Mouse (Mus musculus) lung, embryonic 16.5 days (tissue): Measurements from ENCODE around the gene Olfr137. TPM values are rescaled to one million over a fixed set of nuclear protein-coding genes. Genes with fewer than 3 reads are reported as not detected.

Source experiments
- ATAC-seq: fragments of 200-750 bp; cut with Nextera tagmentation; 2 replicates; pipeline ENCODE4 v1.8.0; 2017; ENCODE audit warnings: low read depth, mild to moderate bottlenecking, moderate library complexity
- H3K27ac ChIP-seq: fragments of 300-500 bp; sonication (generic); 2 replicates; pipeline ENCODE4 v1.5.1; 2014; ENCODE audit warnings: mild to moderate bottlenecking, control low read depth, low read length
- H3K27me3 ChIP-seq: fragments of 300-500 bp; sonication (generic); 2 replicates; pipeline ENCODE4 v1.6.1; 2014; ENCODE audit warnings: low read depth, low read length, mixed read lengths; ENCODE audit not compliant: control insufficient read depth, insufficient read depth
- H3K36me3 ChIP-seq: fragments of 300-500 bp; sonication (generic); 2 replicates; pipeline ENCODE4 v1.6.1; 2014; ENCODE audit warnings: low read length; ENCODE audit not compliant: control insufficient read depth, insufficient read depth
- H3K4me1 ChIP-seq: fragments of 300-500 bp; sonication (generic); replicated peaks from 2 replicates; pipeline ENCODE4 v1.6.1; 2014; ENCODE audit warnings: low read length, mixed read lengths; ENCODE audit not compliant: control insufficient read depth, insufficient read depth
- H3K4me2 ChIP-seq: fragments of 300-500 bp; sonication (generic); 2 replicates; pipeline ENCODE4 v1.6.1; 2014; ENCODE audit warnings: low read depth, low read length, control low read depth
- H3K4me3 ChIP-seq: fragments of 300-500 bp; sonication (generic); 2 replicates; pipeline ENCODE4 v1.5.1; 2014; ENCODE audit warnings: mild to moderate bottlenecking, low read length, control low read depth
- H3K9ac ChIP-seq: fragments of 300-500 bp; sonication (generic); 2 replicates; pipeline ENCODE4 v1.6.1; 2014; ENCODE audit warnings: low read length, control low read depth
- H3K9me3 ChIP-seq: fragments of 300-500 bp; sonication (generic); 2 replicates; pipeline ENCODE4 v1.6.1; 2016; ENCODE audit warnings: low read length; ENCODE audit not compliant: control insufficient read depth
- WGBS: fragments of 180-500 bp; shearing (Covaris S2); extraction: QIAGEN DNeasy Blood & Tissue Kit; methylation state at CpG from one replicate; pipeline ENCODE4 v1.1.7; 2014; 5-methylcytosine and 5-hydroxymethylcytosine counted together
- polyA plus RNA-seq: library from polyadenylated mRNA; unstranded; fragments of >200 nt; fragmentation: Nextera tagmentation; extraction: Ambion mirVana; gene quantifications from 2 replicates; pipeline ENCODE4 v1.2.1, GENCODE M21; 2015

Gene Olfr137
- polyA plus RNA-seq = not detected in 2 replicates

GRCm38 (mm10) chr17:38307470-38307869 lies at the start of gene Olfr137:
TSS of gene Olfr137 (minus strand) at chr17:38307570.
- no peaks in the 10 kb centered on the region for H3K4me1 ChIP-seq
- H3K9ac ChIP-seq = no peak within 1 kb of the TSS
- H3K4me3 ChIP-seq = no peak within 1 kb of the TSS
- no peak within 1 kb of the TSS for H3K27ac ChIP-seq
- ATAC-seq = no peak
- H3K4me2 ChIP-seq = no peak within 1 kb of the TSS
- H3K27me3 ChIP-seq = no peaks in the 10 kb centered on the region
- no peaks in the 10 kb centered on the region for H3K9me3 ChIP-seq
- no peaks in the 10 kb centered on the region for H3K36me3 ChIP-seq

GRCm38 (mm10) chr17:38329531-38329930 lies 22.2 kb upstream of the Olfr137 start, which contains the start of gene Olfr136:
TSS of gene Olfr136 (plus strand) at chr17:38329831.
- H3K4me1 ChIP-seq = no peaks in the 10 kb centered on the region
- no peak within 1 kb of the TSS for H3K9ac ChIP-seq
- H3K27me3 ChIP-seq = no peaks in the 10 kb centered on the region
- H3K4me2 ChIP-seq = no peak within 1 kb of the TSS
- no peaks in the 10 kb centered on the region; the same call in 1 of the 2 replicates for H3K9me3 ChIP-seq
- no peaks in the 10 kb centered on the region for H3K36me3 ChIP-seq
- no peak within 1 kb of the TSS for H3K4me3 ChIP-seq
- no peak for ATAC-seq
- no peak within 1 kb of the TSS for H3K27ac ChIP-seq

- Histone ChIP-seq H3K27me3 (no peaks in the 10 kb centered on the region), H3K9me3 (no peaks in the 10 kb centered on the region; the same call in 1 of the 2 replicates), H3K4me1 (no peaks in the 10 kb centered on the region), H3K36me3 (no peaks in the 10 kb centered on the region), H3K27ac (no peak within 1 kb of the TSS), H3K4me3 (no peak within 1 kb of the TSS), H3K9ac (no peak within 1 kb of the TSS), H3K4me2 (no peak within 1 kb of the TSS)
- ATAC-seq = no peak
- 48% methylated on average over 1 of the region's 1 CpGs for WGBS
These were observed 46.6 kb downstream of the Olfr137 start, which contains the start of gene Olfr138 for GRCm38 (mm10) chr17:38260735-38261134. TSS of gene Olfr138 (plus strand) at chr17:38261035.

Other genes starting within 250 kb of the Olfr137 start
- not detected in 2 replicates for gene Olfr129, start 247.5 kb downstream of the Olfr137 start, polyA plus RNA-seq
- gene Olfr130, start 243.6 kb downstream of the Olfr137 start, polyA plus RNA-seq = not detected in 2 replicates
- not detected in 2 replicates for gene Olfr131, start 218.9 kb downstream of the Olfr137 start, polyA plus RNA-seq
- gene Olfr132, start 173.0 kb downstream of the Olfr137 start, polyA plus RNA-seq = not detected in 2 replicates
- not detected in 2 replicates for gene Olfr133, start 162.3 kb downstream of the Olfr137 start, polyA plus RNA-seq
- gene Olfr134, start 136.2 kb downstream of the Olfr137 start, polyA plus RNA-seq = not detected in 2 replicates
- gene Olfr135, start 103.2 kb downstream of the Olfr137 start, polyA plus RNA-seq = not detected in 2 replicates
- not detected in 2 replicates for gene Olfr138, start 46.5 kb downstream of the Olfr137 start, polyA plus RNA-seq
- gene Olfr136, start 22.3 kb upstream of the Olfr137 start, polyA plus RNA-seq = not detected in 2 replicates
- not detected in 2 replicates for gene Esp36, start 112.6 kb upstream of the Olfr137 start, polyA plus RNA-seq
- not detected in 2 replicates for gene Esp34, start 246.6 kb upstream of the Olfr137 start, polyA plus RNA-seq